In the genomic region with DNA sequence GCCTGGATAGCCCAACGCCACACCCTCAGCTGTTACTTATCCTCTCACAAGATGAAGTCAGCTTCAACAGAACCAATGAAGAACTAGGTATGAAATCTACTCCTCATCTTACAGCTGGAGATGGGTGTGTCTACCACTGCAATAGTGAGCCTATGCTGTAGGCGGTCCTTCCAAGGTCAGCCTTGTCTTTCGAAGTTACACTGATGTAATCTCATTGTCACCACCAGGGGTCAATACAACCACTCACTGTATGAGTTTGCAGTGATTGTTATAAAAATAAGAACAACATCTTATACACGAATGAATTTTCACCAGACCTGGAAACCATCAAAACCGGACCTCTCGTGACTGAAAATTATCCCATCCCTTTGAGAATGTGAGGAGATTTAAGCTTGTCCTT, we compare ENCODE assay signal across 9 mouse cellular contexts. TPM values are rescaled to one million over a fixed set of nuclear protein-coding genes. Genes with fewer than 3 reads are reported as not detected.
DNase-seq lines count a peak whose midpoint lies in the region; ATAC-seq and TF ChIP-seq lines count a peak whose summit lies in the region.
"Had no signal": no experiment of that assay in that cellular context is flagged by ENCODE, and none has a peak within 500 bp of the region (broad histone marks: within the 10 kb centered on the region; RNA-seq: fewer than 3 reads in every experiment).

No protein-coding gene starts in this region.

- TF ChIP-seq EP300 in liver, postnatal 0 days (IDR thresholded peaks at IDR 0.05; ENCODE audit: low read depth), result no peak

- no peak overlapping the region for H3K4me2 ChIP-seq in forebrain, embryonic 12.5 days
- H3K4me2 ChIP-seq in forebrain, embryonic 13.5 days, result no peak overlapping the region
- no peak overlapping the region for H3K4me2 ChIP-seq in liver, postnatal 0 days (ENCODE audit: low read depth, low read length)
- H3K4me2 ChIP-seq in liver, embryonic 12.5 days, result no peak overlapping the region
- H3K4me2 ChIP-seq in hindbrain, embryonic 13.5 days, result no peak overlapping the region

- H3K27ac ChIP-seq in forebrain, embryonic 12.5 days, result no peak overlapping the region
- H3K27ac ChIP-seq in forebrain, embryonic 13.5 days, result no peak overlapping the region
- no peak overlapping the region for H3K27ac ChIP-seq in liver, postnatal 0 days (ENCODE audit: low read depth)
- H3K27ac ChIP-seq in liver, embryonic 12.5 days, result no peak overlapping the region
- no peak overlapping the region for H3K27ac ChIP-seq in hindbrain, embryonic 13.5 days

- no peaks in the 10 kb centered on the region for H3K36me3 ChIP-seq in forebrain, embryonic 12.5 days (replicated peaks)
- H3K36me3 ChIP-seq in forebrain, embryonic 13.5 days (ENCODE audit: poor library complexity, severe bottlenecking), result no peaks in the 10 kb centered on the region
- H3K36me3 ChIP-seq in liver, postnatal 0 days (replicated peaks; ENCODE audit: insufficient read depth, low read length), result no peaks in the 10 kb centered on the region
- H3K36me3 ChIP-seq in liver, embryonic 12.5 days, result no peaks in the 10 kb centered on the region
- H3K36me3 ChIP-seq in hindbrain, embryonic 13.5 days, result no peaks in the 10 kb centered on the region

- H3K4me3 ChIP-seq in forebrain, embryonic 12.5 days (replicated peaks), result no peak overlapping the region
- H3K4me3 ChIP-seq in forebrain, embryonic 13.5 days, result no peak overlapping the region
- no peak overlapping the region for H3K4me3 ChIP-seq in liver, postnatal 0 days (ENCODE audit: low read depth, low read length)
- H3K4me3 ChIP-seq in liver, embryonic 12.5 days, result no peak overlapping the region
- H3K4me3 ChIP-seq in hindbrain, embryonic 13.5 days, result no peak overlapping the region

- CTCF ChIA-PET in Patski (lab: Charles Lee), result interaction anchor here (1.0 to 1.5 kb wide), 3 partner anchors 9 to 13 kb away, joined by 5 to 9 read pairs (median 7); no protein-coding TSS in a partner anchor

- 0 out of 2 replicates have a peak, but pooled peaks cover 2% of the 10 kb centered on the region for H3K4me1 ChIP-seq in forebrain, embryonic 12.5 days
- H3K4me1 ChIP-seq in forebrain, embryonic 13.5 days, result peaks cover 12% of the 10 kb centered on the region; the same call in 1 of the 2 replicates
- no peaks in the 10 kb centered on the region for H3K4me1 ChIP-seq in liver, postnatal 0 days (ENCODE audit: insufficient read depth)
- H3K4me1 ChIP-seq in liver, embryonic 12.5 days, result no peaks in the 10 kb centered on the region
- H3K4me1 ChIP-seq in hindbrain, embryonic 13.5 days (replicated peaks), result no peaks in the 10 kb centered on the region

- no peaks in the 10 kb centered on the region for H3K9me3 ChIP-seq in forebrain, embryonic 12.5 days
- H3K9me3 ChIP-seq in forebrain, embryonic 13.5 days (replicated peaks), result no peaks in the 10 kb centered on the region
- H3K9me3 ChIP-seq in liver, postnatal 0 days (ENCODE audit: low read length), result no peaks in the 10 kb centered on the region
- H3K9me3 ChIP-seq in liver, embryonic 12.5 days (replicated peaks), result no peaks in the 10 kb centered on the region
- no peaks in the 10 kb centered on the region for H3K9me3 ChIP-seq in hindbrain, embryonic 13.5 days

- in situ Hi-C loops in Patski (cut with MboI; ENCODE audit: low pct_unique_long_range_greater_than_20kb), result no loop called here

- 81% methylated on average over 6 of the region's 6 CpGs for WGBS in forebrain, embryonic 12.5 days
- 82% methylated on average over 6 of the region's 6 CpGs for WGBS in forebrain, embryonic 13.5 days
- WGBS in liver, postnatal 0 days (ENCODE audit: insufficient replicate concordance), result 60% methylated on average over 6 of the region's 6 CpGs
- WGBS in liver, embryonic 12.5 days (ENCODE audit: insufficient replicate concordance), result 57% methylated on average over 6 of the region's 6 CpGs
- WGBS in hindbrain, embryonic 13.5 days, result 79% methylated on average over 6 of the region's 6 CpGs

- POLR2A ChIA-PET in Patski (lab: Charles Lee), result no interaction called here

- TF ChIP-seq CTCF in liver, postnatal 0 days (IDR thresholded peaks at IDR 0.05; ENCODE audit: low read depth), result peak; percentile 57
- peak; percentile 53 for TF ChIP-seq CTCF in Patski (IDR thresholded peaks at IDR 0.05)

- no peak for DNase-seq in liver, postnatal 0 days
- DNase-seq in Patski (ENCODE audit: low read depth, low spot score), result no peak
- DNase-seq in frontal cortex, postnatal 14 days (ENCODE audit: low spot score in 2 of 2), result no peak

- ATAC-seq in forebrain, embryonic 12.5 days (ENCODE audit: low FRiP score), result 0 out of 2 replicates have a peak, but pooled peaks have one; percentile 14
- ATAC-seq in forebrain, embryonic 13.5 days, result no peak
- ATAC-seq in liver, postnatal 0 days, result no peak
- no peak for ATAC-seq in liver, embryonic 12.5 days
- no peak for ATAC-seq in Patski
- ATAC-seq in megakaryocyte, adult 5-6 weeks (ENCODE audit: poor library complexity, severe bottlenecking), result peak; percentile 78
- no peak for ATAC-seq in hindbrain, embryonic 13.5 days (ENCODE audit: low FRiP score)

- no peak overlapping the region for H3K9ac ChIP-seq in forebrain, embryonic 12.5 days
- no peak overlapping the region for H3K9ac ChIP-seq in forebrain, embryonic 13.5 days
- no peak overlapping the region for H3K9ac ChIP-seq in liver, postnatal 0 days (replicated peaks)
- no peak overlapping the region for H3K9ac ChIP-seq in liver, embryonic 12.5 days
- no peak overlapping the region for H3K9ac ChIP-seq in hindbrain, embryonic 13.5 days

- peaks cover 5% of the 10 kb centered on the region for H3K27me3 ChIP-seq in forebrain, embryonic 12.5 days
- peaks cover 7% of the 10 kb centered on the region for H3K27me3 ChIP-seq in forebrain, embryonic 13.5 days
- no peaks in the 10 kb centered on the region for H3K27me3 ChIP-seq in liver, postnatal 0 days (ENCODE audit: insufficient read depth, low read length)
- H3K27me3 ChIP-seq in liver, embryonic 12.5 days (replicated peaks), result no peaks in the 10 kb centered on the region
- H3K27me3 ChIP-seq in Patski, result no peaks in the 10 kb centered on the region
- H3K27me3 ChIP-seq in hindbrain, embryonic 13.5 days, result no peaks in the 10 kb centered on the region

RNA-seq across cellular contexts. Expression of a gene that starts 16.4 kb away (rescaled TPM):
- polyA plus RNA-seq in forebrain, embryonic 12.5 days (2016; fragmentation: Nextera tagmentation; extraction: Ambion mirVana), result not detected in 2 replicates
- not detected in 2 replicates for polyA plus RNA-seq in forebrain, embryonic 13.5 days (2015; fragmentation: Nextera tagmentation; extraction: Ambion mirVana)
- 0.33 and 9.0 TPM in 2 replicates for polyA plus RNA-seq in liver, postnatal 0 days (2015; fragmentation: Nextera tagmentation; extraction: Ambion mirVana)
- not detected in 2 replicates for polyA plus RNA-seq in liver, embryonic 12.5 days (2016; fragmentation: Nextera tagmentation; extraction: Ambion mirVana)
- polyA plus RNA-seq in Patski (2021), result not detected
- total RNA-seq in megakaryocyte, adult 5-6 weeks (2015), result not detected in 2 replicates
- total RNA-seq in megakaryocyte, adult 5-6 weeks (2017), result not detected in 2 replicates
- polyA plus RNA-seq in hindbrain, embryonic 13.5 days (2015; fragmentation: Nextera tagmentation; extraction: Ambion mirVana), result 0.10 and 0.13 TPM in 2 replicates
- total RNA-seq: monocyte, adult 5-6 weeks had no signal

Comparison
In these comparisons a context has a peak if more than half of its experiments do, and no peak if none do; other contexts are left out.
1. ATAC-seq: peak in forebrain, embryonic 12.5 days (single experiment) and megakaryocyte, adult 5-6 weeks (single experiment); none in forebrain, embryonic 13.5 days (single experiment), liver, postnatal 0 days (single experiment), liver, embryonic 12.5 days (single experiment), Patski (single experiment) and hindbrain, embryonic 13.5 days (single experiment).